Mouse (Mus musculus): ENCODE data around the gene Supt4a.

Gene Supt4a

GRCm38 (mm10) chr11:87725515-87725914, 11.8 kb upstream of the Supt4a start:
- in situ Hi-C loops (cut with MboI; ENCODE audit: low sequenced_read_pairs): no loop called here

GRCm38 (mm10) chr11:87725964-87726562, 11.3 kb upstream of the Supt4a start:
- in situ Hi-C loops (cut with MboI; ENCODE audit: low sequenced_read_pairs): no loop called here

- in situ Hi-C loops (cut with MboI; ENCODE audit: low sequenced_read_pairs): no loop called here
Measured at GRCm38 (mm10) chr11:87727021-87727420, 10.3 kb upstream of the Supt4a start.

- in situ Hi-C loops (cut with MboI; ENCODE audit: low sequenced_read_pairs): no loop called here
Measured at GRCm38 (mm10) chr11:87727471-87727870, 9.9 kb upstream of the Supt4a start.

GRCm38 (mm10) chr11:87728850-87729592, 8.3 kb upstream of the Supt4a start:
- in situ Hi-C loops (cut with MboI; ENCODE audit: low sequenced_read_pairs): no loop called here

GRCm38 (mm10) chr11:87729593-87730185, 7.7 kb upstream of the Supt4a start:
- in situ Hi-C loops (cut with MboI; ENCODE audit: low sequenced_read_pairs): no loop called here

- in situ Hi-C loops (cut with MboI; ENCODE audit: low sequenced_read_pairs): no loop called here
Measured at GRCm38 (mm10) chr11:87730652-87731310, 6.6 kb upstream of the Supt4a start.

GRCm38 (mm10) chr11:87734346-87734745, 3.0 kb upstream of the Supt4a start:
- in situ Hi-C loops (cut with MboI; ENCODE audit: low sequenced_read_pairs): no loop called here

GRCm38 (mm10) chr11:87735691-87736090, 1.7 kb upstream of the Supt4a start:
- in situ Hi-C loops (cut with MboI; ENCODE audit: low sequenced_read_pairs): no loop called here

GRCm38 (mm10) chr11:87736647-87737134, 661 bp upstream of the Supt4a start:
- in situ Hi-C loops (cut with MboI; ENCODE audit: low sequenced_read_pairs): no loop called here

GRCm38 (mm10) chr11:87743691-87744090, 6.3 kb downstream of the Supt4a start:
- in situ Hi-C loops (cut with MboI; ENCODE audit: low sequenced_read_pairs): no loop called here

GRCm38 (mm10) chr11:87744964-87745363, 7.6 kb downstream of the Supt4a start:
- in situ Hi-C loops (cut with MboI; ENCODE audit: low sequenced_read_pairs): no loop called here

- in situ Hi-C loops (cut with MboI; ENCODE audit: low sequenced_read_pairs): no loop called here
Measured at GRCm38 (mm10) chr11:87745632-87746555, 8.5 kb downstream of the Supt4a start.

- in situ Hi-C loops (cut with MboI; ENCODE audit: low sequenced_read_pairs): no loop called here
Measured at GRCm38 (mm10) chr11:87747312-87747711, 10.0 kb downstream of the Supt4a start.

GRCm38 (mm10) chr11:87747716-87748115, 10.4 kb downstream of the Supt4a start:
- in situ Hi-C loops (cut with MboI; ENCODE audit: low sequenced_read_pairs): no loop called here

- in situ Hi-C loops (cut with MboI; ENCODE audit: low sequenced_read_pairs): no loop called here
Measured at GRCm38 (mm10) chr11:87748132-87749119, 11.1 kb downstream of the Supt4a start.

- in situ Hi-C loops (cut with MboI; ENCODE audit: low sequenced_read_pairs): loop anchor here (10.0 kb wide), 1 partner anchor 85 kb away; the partner anchor contains the start of gene Rnf43
Measured at GRCm38 (mm10) chr11:87749192-87750042, 12.1 kb downstream of the Supt4a start.

GRCm38 (mm10) chr11:87750043-87750421, 12.7 kb downstream of the Supt4a start:
- in situ Hi-C loops (cut with MboI; ENCODE audit: low sequenced_read_pairs): loop anchor here (10.0 kb wide), 1 partner anchor 85 kb away; the partner anchor contains the start of gene Rnf43

Data from CH12F3 (cell line).